In the genomic region with DNA sequence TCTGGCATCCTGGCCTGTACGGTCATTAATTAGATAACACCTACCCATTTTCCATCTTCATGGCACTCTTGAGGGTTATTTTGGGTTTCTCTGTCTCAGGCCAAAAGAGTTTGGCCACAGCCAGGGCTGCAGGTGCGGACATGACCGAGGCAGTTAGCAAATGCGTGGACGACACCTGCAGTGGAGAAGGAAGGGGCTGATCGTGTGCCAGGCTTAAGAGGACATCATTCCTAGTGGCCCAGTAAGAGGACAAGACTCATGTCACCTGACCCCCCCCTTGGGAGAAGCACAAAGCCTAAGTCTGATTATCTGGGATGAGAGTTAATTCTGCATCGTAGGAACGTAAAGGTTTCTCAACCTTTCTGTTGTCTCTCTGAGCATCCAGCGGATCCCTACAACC, we compare ENCODE assay signal across 16 mouse cellular contexts.
"Had no signal": no experiment of that assay in that cellular context is flagged by ENCODE, and none has a peak within 500 bp of the region (broad histone marks: within the 10 kb centered on the region; RNA-seq: fewer than 3 reads in every experiment).

No protein-coding gene starts in this region.

- DNase-seq: heart, postnatal 10 days; heart, postnatal 14 days; heart, postnatal 36 days; heart, postnatal 4 days; kidney, adult 11 months; kidney, adult 18-20 months; kidney, adult 2 months; kidney, adult 8-10 months; kidney, adult 9 months; kidney, postnatal 10 days; kidney, postnatal 14 days; kidney, postnatal 25 days; kidney, postnatal 36 days; kidney, postnatal 4 days; layer of hippocampus, adult 9-11 months; layer of hippocampus, postnatal 36 days had no signal
